Mouse (Mus musculus): ENCODE measurements at regions not wholly inside any gene's neighbourhood (a gene's known extent, or its start where the extent isn't known, plus 50 kb on each side); places are given as distances from the start of the nearest gene placed in this dataset.
A peak's percentile ranks its signal among the peaks of the same experiment; 100 is the strongest.

DNA sequence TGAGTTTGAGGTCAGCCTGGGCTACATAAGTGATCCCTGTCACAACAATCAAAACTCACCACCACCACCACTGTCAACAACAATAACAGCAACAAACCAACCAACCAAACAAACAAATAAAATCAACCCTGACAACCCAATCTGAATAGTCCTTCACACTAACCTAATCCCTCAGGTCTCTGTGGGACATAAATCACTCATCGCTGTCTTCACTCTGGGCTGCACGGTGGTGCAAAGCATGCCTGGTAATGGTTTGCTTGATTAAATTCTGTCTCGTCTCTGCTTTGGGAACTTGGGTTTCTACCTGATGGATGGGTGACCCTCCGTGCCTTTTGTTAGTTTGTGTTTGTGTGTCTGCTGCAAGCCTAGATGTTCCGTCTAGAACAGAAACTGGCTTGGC lies 100.6 kb downstream of the Slc17a6 start:
- WGBS, result 50% methylated on average over 5 of the region's 5 CpGs
- no peak overlapping the region for H3K9ac ChIP-seq (ENCODE audit: low read depth, low read length)
- ATAC-seq (ENCODE audit: low FRiP score, low TSS enrichment), result no peak
- no peak overlapping the region for H3K27ac ChIP-seq (ENCODE audit: low read depth, low read length)
- H3K27me3 ChIP-seq (ENCODE audit: control insufficient read depth, insufficient read depth, low read length), result no peaks in the 10 kb centered on the region
- H3K4me1 ChIP-seq (ENCODE audit: control insufficient read depth, insufficient read depth, low read length), result no peaks in the 10 kb centered on the region
- H3K4me3 ChIP-seq (ENCODE audit: low read length), result no peak overlapping the region
- H3K36me3 ChIP-seq (ENCODE audit: control insufficient read depth, insufficient read depth, low read length), result no peaks in the 10 kb centered on the region
- H3K4me2 ChIP-seq (replicated peaks; ENCODE audit: low read depth, low read length), result no peak overlapping the region
- no peaks in the 10 kb centered on the region for H3K9me3 ChIP-seq (ENCODE audit: control insufficient read depth, low read length)

DNA sequence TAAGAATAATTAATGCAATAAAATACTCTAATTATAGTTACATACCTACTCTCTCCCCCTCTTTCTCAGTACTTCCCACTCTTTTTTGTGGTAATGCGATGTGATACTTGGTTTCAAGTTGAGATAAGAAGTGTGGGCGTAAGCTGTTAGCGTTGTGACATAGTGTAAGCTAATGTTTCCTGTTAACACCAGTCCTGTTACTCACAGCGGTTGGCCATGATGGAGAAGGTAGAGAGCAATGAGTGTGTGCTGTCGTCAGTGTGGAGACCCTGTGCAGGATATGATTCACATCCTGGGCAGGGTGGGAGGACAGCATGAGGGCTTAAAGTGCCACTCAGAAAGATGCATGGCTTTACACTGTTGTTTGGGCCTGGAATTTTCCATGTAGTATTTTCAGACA lies 102.1 kb downstream of the Slc17a6 start:
- Histone ChIP-seq H3K9me3 (ENCODE audit: control insufficient read depth, low read length) (no peaks in the 10 kb centered on the region), H3K36me3 (ENCODE audit: control insufficient read depth, insufficient read depth, low read length) (no peaks in the 10 kb centered on the region), H3K4me3 (ENCODE audit: low read length) (no peak overlapping the region), H3K27me3 (ENCODE audit: control insufficient read depth, insufficient read depth, low read length) (no peaks in the 10 kb centered on the region), H3K4me2 (replicated peaks; ENCODE audit: low read depth, low read length) (no peak overlapping the region), H3K4me1 (ENCODE audit: control insufficient read depth, insufficient read depth, low read length) (no peaks in the 10 kb centered on the region), H3K27ac (ENCODE audit: low read depth, low read length) (no peak overlapping the region), H3K9ac (ENCODE audit: low read depth, low read length) (no peak overlapping the region)
- 40% methylated on average over 5 of the region's 5 CpGs for WGBS
- ATAC-seq (ENCODE audit: low FRiP score, low TSS enrichment), result peak; percentile 66; the same call in 1 of the 2 replicates

DNA sequence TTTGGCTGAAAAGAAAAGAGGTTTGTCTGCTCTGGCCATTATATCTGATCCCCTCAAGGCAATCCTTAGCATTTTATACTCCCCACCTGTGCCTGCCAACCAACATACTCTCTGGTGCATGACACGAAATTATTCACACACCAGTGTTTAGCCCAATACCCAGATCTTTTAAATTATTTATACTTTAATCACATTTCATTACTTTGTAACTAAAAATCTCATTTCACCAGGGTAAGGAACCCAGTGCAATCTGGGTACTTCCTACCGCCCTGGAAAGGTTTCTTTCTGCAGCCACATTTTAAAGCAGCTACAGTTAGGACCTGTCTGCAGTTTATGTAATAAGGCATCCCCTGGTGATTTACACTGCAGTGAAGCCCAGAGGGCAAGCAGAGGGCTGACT lies 114.5 kb downstream of the Slc17a6 start:
- no peak overlapping the region for H3K9ac ChIP-seq (ENCODE audit: low read depth, low read length)
- no peaks in the 10 kb centered on the region; the same call in 1 of the 2 replicates for H3K27me3 ChIP-seq (ENCODE audit: control insufficient read depth, insufficient read depth, low read length)
- 40% methylated on average over 2 of the region's 2 CpGs for WGBS
- H3K4me3 ChIP-seq (ENCODE audit: low read length), result no peak overlapping the region
- ATAC-seq (ENCODE audit: low FRiP score, low TSS enrichment), result no peak
- H3K36me3 ChIP-seq (ENCODE audit: control insufficient read depth, insufficient read depth, low read length), result no peaks in the 10 kb centered on the region
- H3K4me2 ChIP-seq (replicated peaks; ENCODE audit: low read depth, low read length), result no peak overlapping the region
- H3K27ac ChIP-seq (ENCODE audit: low read depth, low read length), result no peak overlapping the region
- no peaks in the 10 kb centered on the region for H3K9me3 ChIP-seq (ENCODE audit: control insufficient read depth, low read length)
- H3K4me1 ChIP-seq (ENCODE audit: control insufficient read depth, insufficient read depth, low read length), result no peaks in the 10 kb centered on the region

DNA sequence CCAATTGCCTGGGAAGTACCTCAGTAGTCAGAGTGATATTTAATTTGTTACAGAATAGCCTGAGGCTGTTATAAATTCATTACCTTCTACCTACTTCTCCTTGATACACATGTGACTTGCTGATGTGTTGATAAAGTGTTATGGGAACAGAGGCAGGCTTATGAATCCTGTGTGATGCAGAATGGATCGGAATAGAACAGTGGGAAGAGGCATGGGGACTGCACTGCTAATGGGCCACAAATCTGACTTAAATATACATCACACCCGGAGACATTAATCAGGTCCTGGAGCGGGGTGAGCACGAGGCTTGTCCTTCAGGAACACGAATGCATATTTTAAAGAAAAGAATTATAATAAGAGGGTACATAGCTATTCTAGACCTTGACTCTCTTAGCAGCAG lies 117.8 kb downstream of the Slc17a6 start:
- WGBS, result 69% methylated on average over 5 of the region's 5 CpGs
- Histone ChIP-seq H3K4me3 (ENCODE audit: low read length) (no peak overlapping the region), H3K36me3 (ENCODE audit: control insufficient read depth, insufficient read depth, low read length) (no peaks in the 10 kb centered on the region), H3K9me3 (ENCODE audit: control insufficient read depth, low read length) (no peaks in the 10 kb centered on the region), H3K4me2 (replicated peaks; ENCODE audit: low read depth, low read length) (no peak overlapping the region), H3K4me1 (ENCODE audit: control insufficient read depth, insufficient read depth, low read length) (no peaks in the 10 kb centered on the region), H3K27me3 (ENCODE audit: control insufficient read depth, insufficient read depth, low read length) (no peaks in the 10 kb centered on the region; the same call in 1 of the 2 replicates), H3K27ac (ENCODE audit: low read depth, low read length) (no peak overlapping the region), H3K9ac (ENCODE audit: low read depth, low read length) (no peak overlapping the region)
- no peak for ATAC-seq (ENCODE audit: low FRiP score, low TSS enrichment)

DNA sequence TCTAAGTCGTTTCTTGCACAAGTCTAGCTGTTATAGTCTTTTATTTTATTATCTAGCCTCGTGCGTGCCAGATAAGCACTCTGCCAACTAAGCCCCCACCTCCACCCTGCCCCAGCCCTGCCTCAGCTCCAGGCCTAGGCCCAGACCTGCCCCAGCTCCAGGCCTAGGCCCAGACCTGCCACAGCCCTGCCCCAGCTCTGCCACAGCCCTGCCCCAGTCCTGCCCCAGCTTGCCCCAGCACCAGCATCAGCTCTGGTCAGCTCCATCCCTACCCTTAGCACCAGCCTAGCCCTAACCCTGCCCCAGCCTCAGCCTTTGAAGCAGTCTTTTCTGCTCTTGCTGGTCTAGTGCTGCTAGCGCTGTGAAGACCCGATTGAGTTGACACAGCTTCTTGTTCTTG lies 119.1 kb downstream of the Slc17a6 start:
- no peak overlapping the region for H3K9ac ChIP-seq (ENCODE audit: low read depth, low read length)
- no peak for ATAC-seq (ENCODE audit: low FRiP score, low TSS enrichment)
- no peaks in the 10 kb centered on the region for H3K4me1 ChIP-seq (ENCODE audit: control insufficient read depth, insufficient read depth, low read length)
- no peak overlapping the region for H3K4me3 ChIP-seq (ENCODE audit: low read length)
- WGBS, result 79% methylated on average over 5 of the region's 5 CpGs
- H3K27me3 ChIP-seq (ENCODE audit: control insufficient read depth, insufficient read depth, low read length), result 0 out of 2 replicates have a peak, but pooled peaks cover 3% of the 10 kb centered on the region
- H3K4me2 ChIP-seq (replicated peaks; ENCODE audit: low read depth, low read length), result no peak overlapping the region
- H3K36me3 ChIP-seq (ENCODE audit: control insufficient read depth, insufficient read depth, low read length), result no peaks in the 10 kb centered on the region
- no peaks in the 10 kb centered on the region for H3K9me3 ChIP-seq (ENCODE audit: control insufficient read depth, low read length)
- H3K27ac ChIP-seq (ENCODE audit: low read depth, low read length), result no peak overlapping the region

DNA sequence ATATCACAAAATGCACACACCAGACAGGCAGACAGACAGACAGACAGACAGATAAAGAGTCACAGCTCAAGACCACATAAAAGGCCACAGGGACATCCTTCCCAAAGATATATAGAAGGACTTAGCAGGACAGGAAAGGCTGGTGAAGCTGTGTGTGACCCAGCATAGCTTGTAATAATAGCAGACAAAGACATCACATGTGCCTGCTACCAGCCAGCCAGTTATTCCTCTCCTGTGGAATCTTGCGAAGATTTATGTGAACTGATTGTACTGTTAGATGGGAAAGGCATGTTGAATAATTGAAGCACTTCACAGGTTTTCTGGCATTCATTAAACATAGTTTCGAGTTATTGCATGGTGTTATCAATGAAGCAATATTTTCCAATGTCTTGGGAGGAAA lies 119.1 kb upstream of the Gas2 start:
- no peak overlapping the region for H3K9ac ChIP-seq (ENCODE audit: low read depth, low read length)
- H3K4me3 ChIP-seq (ENCODE audit: low read length), result no peak overlapping the region
- no peak for ATAC-seq (ENCODE audit: low FRiP score, low TSS enrichment)
- H3K4me1 ChIP-seq (ENCODE audit: control insufficient read depth, insufficient read depth, low read length), result no peaks in the 10 kb centered on the region
- H3K9me3 ChIP-seq (ENCODE audit: control insufficient read depth, low read length), result no peaks in the 10 kb centered on the region
- no peak overlapping the region for H3K4me2 ChIP-seq (replicated peaks; ENCODE audit: low read depth, low read length)
- no peak overlapping the region for H3K27ac ChIP-seq (ENCODE audit: low read depth, low read length)
- no peaks in the 10 kb centered on the region for H3K36me3 ChIP-seq (ENCODE audit: control insufficient read depth, insufficient read depth, low read length)
- 0 out of 2 replicates have a peak, but pooled peaks cover 3% of the 10 kb centered on the region for H3K27me3 ChIP-seq (ENCODE audit: control insufficient read depth, insufficient read depth, low read length)
- whole genome bisulfite sequencing, result 76% methylated on average over 2 of the region's 2 CpGs

DNA sequence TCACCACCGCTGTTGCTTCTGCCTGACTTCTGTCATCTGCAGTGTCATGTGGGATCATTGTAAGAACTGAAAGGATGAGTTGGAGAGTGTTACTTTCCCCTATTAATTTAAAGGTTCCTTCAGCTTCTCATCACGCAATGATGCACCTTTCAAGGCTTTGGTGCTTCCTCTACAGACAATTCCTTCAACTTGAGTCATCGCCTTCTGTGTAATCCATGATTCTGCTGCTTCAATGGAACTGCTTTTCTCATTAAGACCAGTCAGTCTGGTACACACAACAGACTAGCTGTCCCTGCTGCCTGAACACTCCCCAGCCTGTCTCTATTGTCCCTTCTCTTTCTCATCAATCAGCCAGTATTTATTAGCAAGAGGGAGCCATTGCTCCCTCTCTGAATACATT lies 116.2 kb upstream of the Gas2 start:
- no peaks in the 10 kb centered on the region for H3K36me3 ChIP-seq (ENCODE audit: control insufficient read depth, insufficient read depth, low read length)
- ATAC-seq (ENCODE audit: low FRiP score, low TSS enrichment), result no peak
- WGBS, result 98% methylated on average over 3 of the region's 3 CpGs

DNA sequence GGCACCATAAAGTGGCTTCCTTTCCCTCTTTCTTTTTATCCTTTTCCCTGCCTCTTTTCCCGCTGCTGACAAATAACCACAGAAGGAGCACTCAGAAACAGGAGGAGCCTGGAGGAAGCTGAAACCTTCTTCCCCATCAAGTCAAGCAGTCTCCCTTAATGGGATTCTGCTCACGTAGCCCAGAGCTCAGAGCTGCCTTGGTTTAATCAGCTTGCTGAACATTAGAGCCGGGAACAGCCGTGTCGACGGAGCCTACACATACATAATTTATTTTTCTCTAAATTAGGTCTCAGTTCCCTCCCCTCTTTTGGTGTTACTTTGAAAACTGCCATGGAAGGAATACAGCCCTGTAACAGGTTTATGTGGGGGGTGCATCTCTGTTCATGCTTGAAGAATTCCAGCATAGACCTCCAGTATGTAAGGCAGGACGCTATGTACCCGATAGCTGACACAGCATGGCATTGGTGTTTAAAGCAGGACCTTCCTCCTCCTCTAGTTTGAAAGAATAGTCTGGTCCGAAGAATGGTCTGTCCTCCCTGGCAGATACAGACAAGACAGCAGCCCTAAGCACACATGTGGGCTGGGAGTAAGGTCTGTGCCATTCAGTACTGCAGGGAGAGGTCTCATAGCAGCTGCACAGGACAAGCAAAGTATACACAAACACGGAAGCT lies 113.0 kb upstream of the Gas2 start:
- no peak overlapping the region for H3K4me3 ChIP-seq (ENCODE audit: low read length)
- no peaks in the 10 kb centered on the region for H3K36me3 ChIP-seq (ENCODE audit: control insufficient read depth, insufficient read depth, low read length)
- peaks cover 17% of the 10 kb centered on the region for H3K27me3 ChIP-seq (ENCODE audit: control insufficient read depth, insufficient read depth, low read length)
- H3K9ac ChIP-seq (ENCODE audit: low read depth, low read length), result no peak overlapping the region
- peak overlapping the region; percentile 4; the same call in 1 of the 2 replicates for H3K4me2 ChIP-seq (replicated peaks; ENCODE audit: low read depth, low read length)
- 28% methylated on average over 10 of the region's 10 CpGs for WGBS
- H3K27ac ChIP-seq (ENCODE audit: low read depth, low read length), result no peak overlapping the region
- H3K9me3 ChIP-seq (ENCODE audit: control insufficient read depth, low read length), result no peaks in the 10 kb centered on the region
- no peaks in the 10 kb centered on the region for H3K4me1 ChIP-seq (ENCODE audit: control insufficient read depth, insufficient read depth, low read length)
- no peak for ATAC-seq (ENCODE audit: low FRiP score, low TSS enrichment)

More for the DNA sequence above, 116.2 kb upstream of the Gas2 start:
- H3K27me3 ChIP-seq (ENCODE audit: control insufficient read depth, insufficient read depth, low read length), result peaks cover 7% of the 10 kb centered on the region
- H3K27ac ChIP-seq (ENCODE audit: low read depth, low read length), result no peak overlapping the region
- no peak overlapping the region for H3K9ac ChIP-seq (ENCODE audit: low read depth, low read length)
- no peaks in the 10 kb centered on the region for H3K9me3 ChIP-seq (ENCODE audit: control insufficient read depth, low read length)
- no peak overlapping the region for H3K4me3 ChIP-seq (ENCODE audit: low read length)
- H3K4me1 ChIP-seq (ENCODE audit: control insufficient read depth, insufficient read depth, low read length), result no peaks in the 10 kb centered on the region
- no peak overlapping the region for H3K4me2 ChIP-seq (replicated peaks; ENCODE audit: low read depth, low read length)

DNA sequence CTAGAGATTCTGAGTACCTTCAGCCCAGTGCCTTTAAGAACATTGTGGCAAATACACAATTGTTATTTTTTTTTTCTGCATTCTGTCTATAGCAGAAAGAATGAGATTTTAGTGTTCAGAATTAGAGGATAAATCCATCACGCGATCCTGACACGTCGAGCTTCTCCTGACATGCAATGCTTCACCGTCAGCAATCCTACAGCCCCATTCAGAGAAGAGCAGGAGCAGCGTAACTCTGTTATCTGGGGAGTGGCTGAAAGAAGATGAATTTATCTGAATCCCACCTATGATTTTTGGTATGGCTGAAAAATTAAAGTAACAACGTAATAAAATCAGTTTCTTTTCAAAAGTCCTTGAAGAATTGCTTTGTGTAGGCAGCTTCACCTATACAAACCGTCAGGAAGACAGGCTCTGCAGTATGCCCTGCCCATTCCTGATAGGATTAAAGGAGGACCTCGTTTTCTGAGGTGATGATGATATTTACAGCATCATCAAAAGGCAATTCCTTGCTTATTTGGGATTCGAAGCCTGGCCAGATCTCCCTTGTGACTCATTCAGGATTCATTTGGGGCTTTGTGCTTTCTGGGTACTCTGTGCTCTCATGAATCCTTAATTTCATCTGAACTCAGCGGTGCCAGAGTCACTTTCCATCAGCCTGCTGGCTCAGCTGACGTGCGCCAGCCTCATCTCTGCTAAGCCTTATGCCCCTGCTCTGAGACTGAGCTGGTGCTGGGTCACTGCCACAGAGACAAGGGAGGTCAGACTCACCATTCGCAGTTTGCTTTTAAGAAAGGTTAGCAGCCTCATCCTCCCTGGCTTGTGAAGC lies 112.3 kb upstream of the Gas2 start:
- H3K36me3 ChIP-seq (ENCODE audit: control insufficient read depth, insufficient read depth, low read length), result no peaks in the 10 kb centered on the region
- H3K4me1 ChIP-seq (ENCODE audit: control insufficient read depth, insufficient read depth, low read length), result no peaks in the 10 kb centered on the region
- 67% methylated on average over 14 of the region's 14 CpGs for WGBS
- no peak overlapping the region for H3K4me2 ChIP-seq (replicated peaks; ENCODE audit: low read depth, low read length)
- no peak overlapping the region for H3K9ac ChIP-seq (ENCODE audit: low read depth, low read length)
- no peak overlapping the region for H3K27ac ChIP-seq (ENCODE audit: low read depth, low read length)
- peaks cover 17% of the 10 kb centered on the region for H3K27me3 ChIP-seq (ENCODE audit: control insufficient read depth, insufficient read depth, low read length)
- no peaks in the 10 kb centered on the region for H3K9me3 ChIP-seq (ENCODE audit: control insufficient read depth, low read length)
- no peak overlapping the region for H3K4me3 ChIP-seq (ENCODE audit: low read length)
- ATAC-seq (ENCODE audit: low FRiP score, low TSS enrichment), result no peak

All from kidney, embryonic 14.5 days (tissue).